Mouse (Mus musculus) liver, embryonic 11.5 days (tissue): ENCODE data around the gene Tmigd3. TPM values are rescaled to one million over a fixed set of nuclear protein-coding genes. Genes with fewer than 3 reads are reported as not detected.
"Not testable (repeated sequence)": the region's sequence is repeated elsewhere in the genome, so short reads cannot be mapped to it uniquely, and the experiment has no call there.

Source experiments
- ATAC-seq: fragments of 200-750 bp; cut with Nextera tagmentation; replicated peaks from 2 replicates; pipeline ENCODE4 v1.8.0; 2017; ENCODE audit warnings: moderate number of reproducible peaks, mild to moderate bottlenecking, moderate TSS enrichment, moderate library complexity; ENCODE audit not compliant: low FRiP score
- DNase-seq: peaks from one replicate; pipeline ENCODE4 v3.0.0-alpha.2; 2017; ENCODE audit warnings: low spot score
- H3K27ac ChIP-seq: fragments of 300-500 bp; sonication (generic); 2 replicates; pipeline ENCODE4 v1.5.1; 2014; ENCODE audit warnings: mild to moderate bottlenecking, low read depth, low read length, control low read depth
- H3K27me3 ChIP-seq: fragments of 300-500 bp; sonication (generic); replicated peaks from 2 replicates; pipeline ENCODE4 v1.6.1; 2014; ENCODE audit warnings: low read length, mixed read lengths; ENCODE audit not compliant: control insufficient read depth, insufficient read depth
- H3K36me3 ChIP-seq: fragments of 300-500 bp; sonication (generic); 2 replicates; pipeline ENCODE4 v1.6.1; 2014; ENCODE audit warnings: mild to moderate bottlenecking, low read length, moderate library complexity, mixed read lengths; ENCODE audit not compliant: control insufficient read depth, insufficient read depth
- H3K4me1 ChIP-seq: fragments of 300-500 bp; sonication (generic); replicated peaks from 2 replicates; pipeline ENCODE4 v1.6.1; 2014; ENCODE audit warnings: low read length, mixed read lengths; ENCODE audit not compliant: control insufficient read depth, insufficient read depth
- H3K4me2 ChIP-seq: fragments of 300-500 bp; sonication (generic); 2 replicates; pipeline ENCODE4 v1.6.1; 2014; ENCODE audit warnings: mild to moderate bottlenecking, control low read depth, moderate library complexity
- H3K4me3 ChIP-seq: fragments of 300-500 bp; sonication (generic); 2 replicates; pipeline ENCODE4 v1.5.1; 2014; ENCODE audit warnings: low read depth, low read length, control low read depth
- H3K9ac ChIP-seq: fragments of 300-500 bp; sonication (generic); 2 replicates; pipeline ENCODE4 v1.6.1; 2014; ENCODE audit warnings: low read depth, low read length, control low read depth
- H3K9me3 ChIP-seq: fragments of 300-500 bp; sonication (generic); 2 replicates; pipeline ENCODE4 v1.6.1; 2016; ENCODE audit warnings: low read length, inconsistent platforms, mixed read lengths; ENCODE audit not compliant: control insufficient read depth
- WGBS: fragments of 180-500 bp; shearing (Covaris S2); extraction: QIAGEN DNeasy Blood & Tissue Kit; methylation state at CpG from one replicate; pipeline ENCODE4 v1.1.7; 2014; 5-methylcytosine and 5-hydroxymethylcytosine counted together
- polyA plus RNA-seq: library from polyadenylated mRNA; unstranded; fragments of >200 nt; fragmentation: Nextera tagmentation; extraction: Ambion mirVana; gene quantifications from 2 replicates; pipeline ENCODE4 v1.2.1, GENCODE M21; 2014

Gene Tmigd3
- polyA plus RNA-seq, 1 experiment from 2014 or later = 0.27 TPM

DNA sequence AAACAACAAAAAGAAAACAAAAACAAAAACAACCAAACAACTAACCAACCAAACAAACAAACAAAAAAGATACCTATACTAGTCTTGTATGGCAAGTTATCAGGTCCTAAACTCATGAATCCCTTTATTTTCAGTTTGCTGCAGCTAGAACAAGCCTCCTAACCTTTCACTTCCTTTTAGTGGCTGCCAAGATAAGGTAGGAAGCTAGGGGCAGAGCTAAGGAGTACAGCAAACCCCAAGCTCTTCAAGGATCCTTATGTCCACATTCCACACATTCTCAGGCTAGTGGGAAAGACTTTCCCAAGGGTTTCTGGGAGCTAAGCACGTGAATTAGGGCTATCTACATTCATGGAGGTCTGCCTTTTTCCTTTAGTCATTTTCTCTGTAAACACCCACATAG is 44.6 kb downstream of the Tmigd3 start:
- ATAC-seq (no peak), DNase-seq (no peak)
- H3K4me3 ChIP-seq = no peak overlapping the region
- no peak overlapping the region for H3K27ac ChIP-seq
- H3K36me3 ChIP-seq = no peaks in the 10 kb centered on the region
- H3K9me3 ChIP-seq = no peaks in the 10 kb centered on the region
- no peak overlapping the region for H3K4me2 ChIP-seq
- no peaks in the 10 kb centered on the region for H3K27me3 ChIP-seq
- H3K4me1 ChIP-seq = peaks cover 31% of the 10 kb centered on the region
- 25% methylated on average over 1 of the region's 1 CpGs for WGBS
- no peak overlapping the region for H3K9ac ChIP-seq

DNA sequence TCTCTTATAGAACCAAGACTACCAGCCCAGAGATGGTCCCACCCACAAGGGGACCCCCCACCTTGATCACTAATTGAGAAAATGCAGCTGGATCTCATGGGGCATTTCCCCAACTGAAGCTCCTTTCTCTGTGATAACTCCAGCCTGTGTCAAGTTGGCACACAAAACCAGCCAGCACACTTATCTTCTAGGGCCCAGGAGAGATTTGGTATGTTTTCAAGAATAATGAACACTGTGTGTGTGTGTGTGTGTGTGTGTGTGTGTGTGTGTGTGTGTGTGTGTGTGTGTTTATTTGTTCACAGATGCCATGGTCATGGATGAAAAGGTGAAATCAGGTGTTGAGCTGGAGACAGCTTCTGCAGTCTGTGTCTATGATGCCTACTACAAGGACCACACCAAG is 45.8 kb downstream of the Tmigd3 start:
- H3K4me1 ChIP-seq = peaks cover 31% of the 10 kb centered on the region
- not testable (repeated sequence) for H3K4me2 ChIP-seq

DNA sequence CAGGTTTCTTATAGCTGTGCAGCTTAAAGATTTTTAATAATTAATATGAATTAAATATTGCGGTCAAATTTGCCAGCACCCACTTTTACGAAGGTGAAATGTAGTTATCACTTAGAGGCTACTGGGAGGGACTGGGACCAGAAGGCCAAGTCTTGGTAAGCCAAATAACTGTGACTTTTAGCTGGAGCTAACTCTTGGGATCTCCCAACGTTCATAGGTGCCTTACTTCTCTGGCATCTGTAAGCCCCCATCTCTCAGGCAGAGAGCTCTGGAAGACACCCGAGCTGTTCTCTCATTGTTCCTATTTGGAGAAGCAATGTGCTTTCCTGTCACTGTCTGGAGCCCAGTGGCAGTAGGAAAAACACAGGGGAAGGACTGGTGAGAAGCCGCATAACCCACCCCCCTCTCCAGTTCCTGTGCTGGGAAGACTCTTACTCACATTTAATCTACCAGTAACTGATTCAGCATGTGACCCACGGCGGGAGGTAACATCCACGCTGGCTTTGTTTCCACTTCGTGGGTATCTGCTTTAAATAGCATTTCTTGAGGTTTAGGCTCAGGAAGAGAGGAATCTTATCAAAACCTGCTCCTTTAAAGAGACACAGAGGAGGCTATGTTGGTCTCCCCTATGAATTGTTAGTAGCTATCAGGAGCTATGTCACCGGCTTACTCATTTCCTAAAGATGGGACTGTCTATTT is 47.1 kb downstream of the Tmigd3 start:
- Histone ChIP-seq H3K36me3 (no peaks in the 10 kb centered on the region), H3K9ac (no peak overlapping the region), H3K9me3 (no peaks in the 10 kb centered on the region), H3K4me1 (peaks cover 25% of the 10 kb centered on the region), H3K27ac (no peak overlapping the region), H3K4me3 (no peak overlapping the region), H3K4me2 (no peak overlapping the region), H3K27me3 (no peaks in the 10 kb centered on the region)
- WGBS = 39% methylated on average over 10 of the region's 10 CpGs
- ATAC-seq = no peak
- DNase-seq = no peak

More for the DNA sequence above, 45.8 kb downstream of the Tmigd3 start:
- DNase-seq, H3K9me3 ChIP-seq, H3K9ac ChIP-seq, H3K4me3 ChIP-seq, H3K27ac ChIP-seq, H3K27me3 ChIP-seq, ATAC-seq, H3K36me3 ChIP-seq: not testable (repeated sequence)

DNA sequence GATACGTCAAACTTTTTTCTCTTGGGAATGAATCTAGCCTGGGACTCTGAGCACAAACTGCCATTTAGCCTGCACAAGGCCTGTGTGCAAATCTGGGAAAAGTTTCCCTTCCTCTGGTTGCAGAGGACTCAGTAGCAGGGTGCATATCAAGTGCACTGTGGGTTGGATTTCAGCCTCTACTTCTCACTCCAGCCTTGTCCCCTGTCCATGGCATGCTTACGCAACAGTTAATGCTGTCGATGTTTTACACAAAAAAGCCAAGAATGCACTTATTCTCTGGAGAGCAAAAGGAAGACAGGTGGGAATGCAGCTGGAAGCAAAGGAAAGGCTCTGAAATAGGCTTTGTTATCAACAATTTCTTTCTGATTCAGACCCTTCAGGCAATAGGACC is 47.6 kb downstream of the Tmigd3 start:
- no peaks in the 10 kb centered on the region for H3K9me3 ChIP-seq
- H3K27me3 ChIP-seq = no peaks in the 10 kb centered on the region
- ATAC-seq (no peak), DNase-seq (no peak)
- peaks cover 22% of the 10 kb centered on the region for H3K4me1 ChIP-seq
- H3K4me3 ChIP-seq = no peak overlapping the region
- H3K9ac ChIP-seq = no peak overlapping the region
- WGBS = 56% methylated on average over 3 of the region's 3 CpGs
- H3K4me2 ChIP-seq = no peak overlapping the region
- no peak overlapping the region for H3K27ac ChIP-seq
- no peaks in the 10 kb centered on the region for H3K36me3 ChIP-seq

DNA sequence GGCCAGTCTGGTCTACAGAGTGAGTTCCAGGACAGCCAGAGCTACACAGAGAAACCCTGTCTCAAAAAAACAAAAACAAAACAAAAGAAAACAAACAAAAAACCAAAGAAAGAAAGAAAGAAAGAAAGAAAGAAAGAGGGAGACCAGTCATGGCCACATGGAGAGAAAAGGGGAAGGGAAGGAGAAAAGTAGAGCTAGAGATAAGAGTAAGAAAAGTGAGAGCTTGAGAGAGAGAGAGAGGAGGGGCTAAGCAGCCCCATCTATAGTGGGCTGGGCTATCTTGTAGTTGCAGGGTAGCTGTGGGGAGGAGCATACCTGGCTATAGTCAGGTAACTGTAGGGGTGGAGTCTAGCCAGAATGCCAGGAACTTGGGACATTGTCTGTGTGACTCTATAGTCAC is 50.0 kb downstream of the Tmigd3 start:
- not testable (repeated sequence) for H3K9me3 ChIP-seq, H3K9ac ChIP-seq, DNase-seq, H3K27ac ChIP-seq, H3K27me3 ChIP-seq, H3K36me3 ChIP-seq, H3K4me3 ChIP-seq, H3K4me2 ChIP-seq
- H3K4me1 ChIP-seq = peaks cover 11% of the 10 kb centered on the region; the same call in 1 of the 2 replicates
- ATAC-seq = 0 out of 2 replicates have a peak, but pooled peaks have one; percentile 48

DNA sequence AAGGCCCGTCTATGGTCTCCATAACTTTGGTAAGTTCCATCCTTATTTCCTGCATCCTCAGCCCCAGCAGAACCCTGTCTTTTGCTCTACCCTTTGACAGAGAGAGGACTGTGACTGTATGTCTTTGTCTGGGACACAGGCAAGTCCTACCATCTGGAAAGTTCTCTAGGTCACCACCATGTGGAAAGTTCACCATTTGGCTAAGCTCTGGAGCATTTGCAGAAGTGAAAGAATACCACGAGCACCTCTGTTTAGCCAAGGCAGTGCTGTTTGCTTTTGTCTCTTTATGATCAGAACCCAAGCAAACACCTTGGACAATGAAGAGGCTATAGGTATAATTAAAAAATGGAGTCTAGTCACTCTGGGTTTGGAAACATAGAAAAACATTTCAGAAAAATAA is 51.3 kb downstream of the Tmigd3 start:
- H3K4me1 ChIP-seq = peaks cover 16% of the 10 kb centered on the region
- H3K9ac ChIP-seq = no peak overlapping the region; the same call in 1 of the 2 replicates
- H3K9me3 ChIP-seq = no peaks in the 10 kb centered on the region
- 62% methylated on average over 2 of the region's 2 CpGs for WGBS
- H3K27ac ChIP-seq = no peak overlapping the region
- ATAC-seq = no peak
- H3K36me3 ChIP-seq = no peaks in the 10 kb centered on the region
- no peak overlapping the region for H3K4me2 ChIP-seq
- no peak overlapping the region for H3K4me3 ChIP-seq
- DNase-seq = no peak
- no peaks in the 10 kb centered on the region for H3K27me3 ChIP-seq

DNA sequence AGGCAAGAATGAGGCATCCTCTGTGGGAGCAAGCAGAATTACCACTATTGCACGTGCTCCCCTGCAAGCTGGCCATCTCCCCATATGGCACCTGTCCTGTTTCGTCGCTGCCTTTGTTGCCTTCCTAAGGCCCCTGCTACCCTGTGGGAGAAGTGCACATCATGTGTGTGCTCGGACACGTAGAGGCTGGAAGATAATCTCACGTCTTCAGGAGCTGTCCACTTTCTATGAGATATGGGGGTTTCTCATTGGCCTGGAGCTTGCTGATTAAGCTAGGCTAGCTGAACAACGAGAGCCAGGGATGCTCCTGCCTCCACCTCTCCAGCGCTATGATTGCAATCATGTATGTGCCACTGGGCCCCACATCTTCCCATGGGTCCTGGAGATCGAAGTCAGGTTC is 53.9 kb downstream of the Tmigd3 start:
- Histone ChIP-seq H3K4me1 (peaks cover 10% of the 10 kb centered on the region), H3K36me3 (no peaks in the 10 kb centered on the region), H3K27ac (no peak overlapping the region), H3K4me3 (no peak overlapping the region), H3K4me2 (no peak overlapping the region), H3K9ac (no peak overlapping the region), H3K27me3 (no peaks in the 10 kb centered on the region), H3K9me3 (no peaks in the 10 kb centered on the region)
- ATAC-seq (peak; percentile 52), DNase-seq (no peak)
- 62% methylated on average over 9 of the region's 9 CpGs for WGBS

DNA sequence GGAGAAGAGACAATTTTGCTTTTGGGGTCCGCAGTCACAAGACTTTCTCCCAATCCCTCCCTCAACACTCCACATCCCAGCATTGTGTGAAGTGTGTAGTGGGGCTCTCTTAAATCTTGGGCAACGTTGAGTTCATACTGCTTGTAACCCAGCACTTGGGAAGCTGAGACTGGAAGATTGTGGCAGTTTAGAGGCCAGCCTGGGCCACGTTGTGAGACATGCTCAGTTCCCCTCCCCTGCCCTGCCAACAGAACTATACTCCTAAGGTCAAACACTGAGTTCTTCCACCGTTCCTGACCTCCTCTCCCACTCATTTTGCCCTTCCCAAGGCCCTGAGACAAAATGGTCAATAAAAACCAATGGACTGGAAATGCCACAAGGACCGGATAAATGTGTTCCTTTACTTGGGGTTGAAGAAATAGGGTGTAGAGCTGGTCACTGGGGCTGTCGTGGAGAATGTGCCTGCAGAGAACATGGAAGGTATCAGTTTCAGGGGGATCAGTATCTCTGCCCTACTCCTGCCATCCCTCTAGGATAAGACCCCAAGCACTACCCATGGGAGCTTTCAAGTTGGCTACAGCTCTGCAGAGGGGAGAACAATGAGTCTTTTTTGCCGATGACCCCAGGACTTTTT is 57.0 kb downstream of the Tmigd3 start:
- H3K4me1 ChIP-seq = peaks cover 10% of the 10 kb centered on the region
- H3K4me3 ChIP-seq = no peak overlapping the region
- WGBS = 78% methylated on average over 7 of the region's 7 CpGs
- H3K9me3 ChIP-seq = no peaks in the 10 kb centered on the region
- no peaks in the 10 kb centered on the region for H3K36me3 ChIP-seq
- no peak overlapping the region for H3K27ac ChIP-seq
- no peak overlapping the region for H3K9ac ChIP-seq
- H3K27me3 ChIP-seq = no peaks in the 10 kb centered on the region
- H3K4me2 ChIP-seq = no peak overlapping the region
- no peak for DNase-seq
- ATAC-seq = no peak

DNA sequence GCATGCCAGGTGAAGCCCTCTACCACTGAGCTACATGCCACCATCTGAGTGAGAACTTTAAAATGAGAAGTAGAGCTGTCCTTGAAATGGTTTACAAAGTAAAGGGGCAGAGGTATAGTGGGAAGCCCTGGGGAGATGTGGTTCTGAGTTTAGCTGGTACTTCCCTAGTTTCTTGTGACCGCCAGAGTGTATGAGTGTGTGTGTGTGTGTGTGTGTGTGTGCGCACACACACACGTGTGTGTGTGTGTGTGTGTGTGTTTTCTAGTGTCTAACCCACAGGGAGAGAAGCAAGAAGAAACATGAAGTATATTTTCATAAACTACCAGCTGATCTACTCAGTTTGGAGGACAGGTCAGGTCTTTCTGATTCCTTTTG is 57.5 kb downstream of the Tmigd3 start:
- DNase-seq = no peak
- no peak for ATAC-seq
- peaks cover 10% of the 10 kb centered on the region for H3K4me1 ChIP-seq
- H3K9me3 ChIP-seq = no peaks in the 10 kb centered on the region
- H3K27ac ChIP-seq = no peak overlapping the region
- no peak overlapping the region for H3K4me3 ChIP-seq
- WGBS = 93% methylated on average over 3 of the region's 3 CpGs
- no peak overlapping the region for H3K4me2 ChIP-seq
- no peak overlapping the region for H3K9ac ChIP-seq
- H3K27me3 ChIP-seq = no peaks in the 10 kb centered on the region
- H3K36me3 ChIP-seq = no peaks in the 10 kb centered on the region
